ENCODE assay signal across 7 mouse cellular contexts in the genomic region with DNA sequence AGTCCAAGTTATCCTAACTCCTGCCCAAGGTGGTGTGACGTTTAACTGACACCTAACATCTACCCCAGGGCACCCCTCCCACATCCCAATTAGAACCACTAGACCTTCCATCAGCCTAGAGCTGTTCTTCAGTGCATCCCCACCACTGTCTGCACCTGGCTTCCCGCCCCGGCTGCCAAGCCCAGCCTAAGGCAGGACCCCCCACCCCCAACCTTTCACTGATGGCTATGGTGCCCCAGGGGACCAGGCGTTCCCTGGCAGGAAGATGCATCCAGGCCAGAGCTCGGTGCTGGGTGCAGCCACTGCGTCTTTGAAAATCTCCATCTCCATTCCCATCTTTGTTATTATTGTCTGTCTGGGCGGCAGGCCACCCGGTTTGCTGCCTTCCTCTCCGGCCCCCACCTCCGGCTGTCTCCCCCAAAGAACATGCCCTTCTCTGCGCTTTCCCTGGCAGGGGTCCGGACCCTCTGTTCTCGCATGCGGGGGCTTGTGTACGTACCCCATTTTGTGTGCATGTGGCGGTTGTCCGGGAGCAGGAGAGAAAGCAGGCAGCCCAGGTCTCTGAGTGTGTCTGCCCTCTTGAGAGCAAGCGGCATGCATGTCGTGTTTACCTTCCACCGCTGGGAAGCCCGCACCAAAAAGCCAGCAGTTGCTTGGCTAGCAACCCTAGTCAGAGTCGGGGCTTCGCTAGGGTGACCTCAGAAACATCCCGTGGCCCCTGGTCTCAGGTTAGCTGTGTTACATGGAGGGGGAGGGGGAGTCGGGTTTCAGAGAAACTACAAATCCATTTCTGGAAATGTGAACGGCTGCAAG.
A peak's percentile ranks its signal among the peaks of the same experiment; 100 is the strongest.
DNase-seq lines count a peak whose midpoint lies in the region; ATAC-seq lines count a peak whose summit lies in the region.

No protein-coding gene starts in this region.

- peak overlapping the region; percentile 85 for H3K4me3 ChIP-seq in forebrain, embryonic 11.5 days (ENCODE audit: low read depth, low read length)
- peak overlapping the region; percentile 88 for H3K4me3 ChIP-seq in limb, embryonic 12.5 days (replicated peaks)
- peak overlapping the region; percentile 96 for H3K4me3 ChIP-seq in neural tube, embryonic 15.5 days (replicated peaks)

- H3K27ac ChIP-seq in forebrain, embryonic 11.5 days (ENCODE audit: low read depth, low read length), result no peak overlapping the region
- H3K27ac ChIP-seq in limb, embryonic 12.5 days, result 0 out of 2 replicates have a peak overlapping the region, but pooled peaks have one; percentile 17
- H3K27ac ChIP-seq in neural tube, embryonic 15.5 days (replicated peaks), result peak overlapping the region; percentile 87

- peak; percentile 50 to 62 for DNase-seq in right cerebral cortex, postnatal 10 days (ENCODE audit: low spot score in 2 of 2)
- DNase-seq in right cerebral cortex, adult 2 months (ENCODE audit: low spot score in 2 of 2), result no peak
- peak; percentile 58 for DNase-seq in forebrain, embryonic 11.5 days (ENCODE audit: low spot score)
- DNase-seq in layer of hippocampus, adult 18-20 months (ENCODE audit: low spot score in 2 of 2), result no peak

- peak overlapping the region; percentile 90 for H3K9ac ChIP-seq in forebrain, embryonic 11.5 days (ENCODE audit: low read length)
- H3K9ac ChIP-seq in limb, embryonic 12.5 days (replicated peaks), result peak overlapping the region; percentile 90
- peak overlapping the region; percentile 98 for H3K9ac ChIP-seq in neural tube, embryonic 15.5 days (replicated peaks)

- H3K9me3 ChIP-seq in forebrain, embryonic 11.5 days (ENCODE audit: control insufficient read depth, low read length), result no peaks in the 10 kb centered on the region
- no peaks in the 10 kb centered on the region for H3K9me3 ChIP-seq in limb, embryonic 12.5 days
- H3K9me3 ChIP-seq in neural tube, embryonic 15.5 days (replicated peaks), result no peaks in the 10 kb centered on the region

- no peak for ATAC-seq in forebrain, embryonic 11.5 days (replicated peaks; ENCODE audit: low FRiP score)
- no peak for ATAC-seq in limb, embryonic 12.5 days (ENCODE audit: insufficient number of reproducible peaks, insufficient read depth, low FRiP score, low TSS enrichment, low read depth)
- ATAC-seq in neural tube, embryonic 15.5 days (ENCODE audit: low FRiP score), result peak; percentile 12; the same call in 1 of the 2 replicates
- no peak for ATAC-seq in megakaryocyte progenitor cell, adult 5-6 weeks (replicated peaks; ENCODE audit: poor library complexity)

- H3K27me3 ChIP-seq in forebrain, embryonic 11.5 days (ENCODE audit: control insufficient read depth, insufficient read depth, low read length), result no peaks in the 10 kb centered on the region
- H3K27me3 ChIP-seq in limb, embryonic 12.5 days, result no peaks in the 10 kb centered on the region
- no peaks in the 10 kb centered on the region for H3K27me3 ChIP-seq in neural tube, embryonic 15.5 days (replicated peaks)

- 10% methylated on average over 26 of the region's 26 CpGs for WGBS in forebrain, embryonic 11.5 days
- 11% methylated on average over 26 of the region's 26 CpGs for WGBS in limb, embryonic 12.5 days
- 7% methylated on average over 26 of the region's 26 CpGs for WGBS in neural tube, embryonic 15.5 days

- H3K36me3 ChIP-seq in forebrain, embryonic 11.5 days (ENCODE audit: control insufficient read depth, insufficient read depth, low read length), result no peaks in the 10 kb centered on the region
- H3K36me3 ChIP-seq in limb, embryonic 12.5 days, result peaks cover 14% of the 10 kb centered on the region; the same call in 1 of the 2 replicates
- no peaks in the 10 kb centered on the region for H3K36me3 ChIP-seq in neural tube, embryonic 15.5 days

- peaks cover 20% of the 10 kb centered on the region for H3K4me1 ChIP-seq in forebrain, embryonic 11.5 days (replicated peaks; ENCODE audit: control insufficient read depth, insufficient read depth, low read length)
- peaks cover 67% of the 10 kb centered on the region for H3K4me1 ChIP-seq in limb, embryonic 12.5 days (replicated peaks)
- H3K4me1 ChIP-seq in neural tube, embryonic 15.5 days, result peaks cover 64% of the 10 kb centered on the region

- H3K4me2 ChIP-seq in forebrain, embryonic 11.5 days (ENCODE audit: low read depth, low read length, severe bottlenecking), result peak overlapping the region; percentile 90
- peak overlapping the region; percentile 90 for H3K4me2 ChIP-seq in limb, embryonic 12.5 days
- peak overlapping the region; percentile 84 for H3K4me2 ChIP-seq in neural tube, embryonic 15.5 days

Comparison
In these comparisons a context has a peak if more than half of its experiments do, and no peak if none do; other contexts are left out.
1. DNase-seq: peak in right cerebral cortex, postnatal 10 days (2 of 2) and forebrain, embryonic 11.5 days (single experiment); none in right cerebral cortex, adult 2 months (0 of 2) and layer of hippocampus, adult 18-20 months (0 of 2).
2. Peak in every context shown above with its lines, with median percentiles within 50 percentile points of each other: H3K4me2 ChIP-seq, H3K4me3 ChIP-seq and H3K9ac ChIP-seq.